Mouse (Mus musculus) left cerebral cortex, adult 18-20 months (tissue): ENCODE measurements around the gene Cdk19. TPM values are rescaled to one million over a fixed set of nuclear protein-coding genes. Genes with fewer than 3 reads are reported as not detected.
"Not testable (repeated sequence)": the region's sequence is repeated elsewhere in the genome, so short reads cannot be mapped to it uniquely, and the experiment has no call there.

Source experiments
- DNase-seq, 2 experiments: peaks; one replicate each; pipeline ENCODE4 v3.0.0; 2021 to 2022; ENCODE audit warnings: low spot score in 2 of 2, mixed read lengths in 1 of 2
- total RNA-seq, 2 experiments: library from RNA; stranded (reverse); gene quantifications; 2 replicates each; pipeline ENCODE4 v1.2.3; 2021

The Cdk19 gene
- total RNA-seq, 2 experiments from 2014 or later: 47.5 to 49.0 TPM

DNA sequence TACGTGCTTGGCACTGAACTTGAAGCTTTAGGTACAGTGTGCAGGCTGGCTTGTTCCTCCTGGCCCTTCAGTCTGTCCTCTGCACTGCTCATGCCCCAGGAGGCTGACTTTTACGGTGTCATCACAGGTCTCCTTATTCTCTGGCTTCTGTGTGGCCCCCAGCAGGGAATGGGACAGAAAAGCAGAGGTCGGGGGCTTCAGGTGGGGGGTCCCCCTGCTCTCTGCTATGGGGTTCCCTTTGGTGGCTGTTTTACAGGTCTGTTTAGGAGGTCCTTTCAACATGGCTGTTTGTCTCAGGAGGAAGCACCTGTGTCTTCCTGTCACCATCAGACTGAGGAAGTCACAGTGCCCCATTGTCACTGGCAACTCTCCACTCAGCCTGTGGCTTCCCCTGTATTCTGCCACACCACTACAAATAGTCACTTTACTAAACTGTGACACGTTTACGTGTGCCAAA lies 175.9 kb downstream of the Cdk19 start:
- DNase-seq: no peak

DNA sequence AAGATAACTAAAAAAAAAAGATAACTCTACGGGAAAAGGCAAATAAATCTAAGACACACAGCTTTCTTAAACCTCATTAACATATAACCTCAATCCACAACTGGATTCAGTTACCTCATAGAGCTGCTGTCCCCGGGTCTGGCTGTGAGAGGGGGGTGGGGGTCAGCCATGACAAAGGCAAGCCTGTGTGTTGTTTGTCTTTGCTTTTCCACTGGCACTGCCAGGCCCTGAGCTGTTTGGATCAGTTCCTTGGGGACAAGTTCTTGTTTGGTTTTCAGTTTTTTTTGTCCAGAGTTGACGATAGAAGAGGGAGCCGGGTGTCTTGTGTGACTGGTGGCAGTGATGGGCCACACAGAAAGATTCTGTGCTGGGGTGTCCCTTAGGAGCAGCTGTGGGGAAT lies 177.1 kb downstream of the Cdk19 start:
- DNase-seq: peak in 1 of 2 experiments; percentile 35

GRCm38 (mm10) chr10:40519586-40519985 lies 180.2 kb downstream of the Cdk19 start:
- peak; percentile 36 to 53 for DNase-seq

- peak in 1 of 2 experiments; percentile 11 for DNase-seq
Measured at GRCm38 (mm10) chr10:40521579-40521978, 182.2 kb downstream of the Cdk19 start.

GRCm38 (mm10) chr10:40523312-40523975 lies 184.1 kb downstream of the Cdk19 start:
- no peak for DNase-seq

- no peak for DNase-seq
Measured at GRCm38 (mm10) chr10:40524032-40524806, 184.9 kb downstream of the Cdk19 start.

DNA sequence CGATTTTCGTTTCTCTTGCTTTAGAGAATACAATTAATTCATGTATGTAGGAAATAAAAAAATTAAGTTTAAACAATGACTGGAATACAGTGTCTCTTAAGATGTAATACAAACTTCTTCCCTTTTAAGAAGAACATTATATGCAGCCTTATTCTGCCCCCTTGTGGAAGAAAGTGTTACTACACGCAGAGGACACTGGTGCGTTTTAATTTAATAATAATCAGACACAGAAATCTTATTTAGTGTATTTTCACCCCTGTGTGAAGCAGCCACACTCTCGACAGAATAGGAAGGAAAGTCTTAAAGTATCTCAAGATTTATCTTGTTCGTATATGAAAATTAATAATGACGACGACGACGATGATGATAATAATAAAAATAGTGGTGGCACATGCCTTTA lies 185.6 kb downstream of the Cdk19 start:
- DNase-seq: peak; percentile 28 to 73

DNA sequence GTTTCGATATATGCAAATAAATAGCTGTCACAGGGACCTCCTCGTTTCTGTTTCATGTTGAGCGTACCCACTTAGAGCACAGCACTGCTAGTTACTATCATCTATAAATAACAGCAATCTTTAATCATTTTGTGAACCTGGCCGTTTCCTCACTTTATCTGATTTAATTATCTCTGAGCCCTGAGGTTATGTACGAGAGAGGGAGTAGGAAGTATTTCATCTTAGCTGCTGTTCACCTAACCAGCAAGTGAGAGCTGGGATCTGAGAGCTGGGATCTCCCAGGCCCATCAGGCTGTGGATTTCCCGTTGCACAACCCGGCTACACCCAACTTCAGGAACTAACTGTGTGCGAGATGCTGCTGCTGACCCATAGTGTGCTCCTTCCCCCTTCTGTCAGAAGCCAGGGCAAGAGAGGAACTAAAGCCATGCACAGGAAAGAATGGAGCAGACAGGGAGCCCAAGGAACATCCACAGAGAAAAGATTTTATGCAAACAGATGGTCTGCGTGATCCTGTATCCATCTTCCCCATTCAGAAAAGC lies 186.3 kb downstream of the Cdk19 start:
- no peak for DNase-seq

GRCm38 (mm10) chr10:40526301-40526761 lies 187.0 kb downstream of the Cdk19 start:
- no peak for DNase-seq

DNA sequence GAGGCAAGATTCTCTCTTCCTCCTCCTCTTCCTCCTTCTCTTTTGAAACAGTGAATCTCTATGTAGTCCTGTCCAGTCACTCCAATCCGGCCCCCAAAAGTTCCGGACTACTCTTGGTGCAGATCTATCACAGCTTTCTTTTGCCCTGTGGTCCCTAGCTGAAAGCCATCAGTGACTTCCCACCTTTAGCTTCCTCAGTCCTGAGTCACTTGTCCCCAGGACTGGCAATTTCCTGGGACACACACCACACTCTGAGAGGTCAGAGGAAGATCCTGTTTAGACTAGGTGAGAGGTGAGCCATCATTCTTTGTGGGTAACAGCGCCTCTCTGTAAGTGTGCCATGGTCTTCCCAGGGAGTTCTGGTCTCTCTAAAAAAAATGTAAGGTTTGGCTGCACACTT lies 187.6 kb downstream of the Cdk19 start:
- no peak for DNase-seq

- DNase-seq: no peak
Measured at GRCm38 (mm10) chr10:40527573-40527972, 188.2 kb downstream of the Cdk19 start.

DNA sequence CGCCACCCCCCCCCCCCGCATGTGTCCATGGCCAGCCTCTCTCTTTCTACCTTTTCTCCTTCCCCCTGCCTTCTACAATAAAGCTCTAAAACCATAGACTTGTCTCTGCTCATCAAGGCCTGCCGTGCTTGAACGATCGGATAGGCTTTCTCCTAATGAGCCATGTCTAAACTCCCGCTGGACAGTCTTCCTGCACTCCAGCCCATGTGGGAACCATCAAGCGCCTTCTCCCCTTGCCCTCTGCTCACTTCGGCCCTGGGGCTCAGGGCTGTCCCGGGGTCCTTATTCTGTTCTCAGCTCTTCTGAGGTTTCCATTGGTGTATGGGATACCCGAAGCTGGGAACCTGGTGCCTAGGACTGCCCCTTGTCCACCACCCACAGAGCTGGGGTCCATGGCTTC lies 189.3 kb downstream of the Cdk19 start:
- no peak for DNase-seq

DNA sequence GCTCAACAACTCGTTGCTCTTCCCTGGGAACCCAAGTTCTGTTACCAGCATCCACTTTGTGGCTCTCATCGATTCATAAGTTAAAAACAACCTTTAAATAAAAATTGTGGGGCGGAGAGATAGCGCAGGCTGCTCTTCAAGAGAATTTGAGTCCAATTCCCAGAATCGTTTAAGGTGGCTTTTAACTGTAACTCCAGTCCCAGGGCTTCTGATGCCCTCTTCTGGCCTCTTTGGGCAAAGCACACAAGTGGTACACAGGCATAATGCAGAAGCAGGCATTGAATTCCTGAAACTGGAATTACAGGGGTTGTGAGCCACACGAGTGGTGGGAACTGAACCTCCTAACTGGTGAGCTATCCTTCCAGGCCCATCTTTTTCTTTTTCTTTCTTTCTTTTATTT lies 190.3 kb downstream of the Cdk19 start:
- peak; percentile 39 to 50 for DNase-seq

DNA sequence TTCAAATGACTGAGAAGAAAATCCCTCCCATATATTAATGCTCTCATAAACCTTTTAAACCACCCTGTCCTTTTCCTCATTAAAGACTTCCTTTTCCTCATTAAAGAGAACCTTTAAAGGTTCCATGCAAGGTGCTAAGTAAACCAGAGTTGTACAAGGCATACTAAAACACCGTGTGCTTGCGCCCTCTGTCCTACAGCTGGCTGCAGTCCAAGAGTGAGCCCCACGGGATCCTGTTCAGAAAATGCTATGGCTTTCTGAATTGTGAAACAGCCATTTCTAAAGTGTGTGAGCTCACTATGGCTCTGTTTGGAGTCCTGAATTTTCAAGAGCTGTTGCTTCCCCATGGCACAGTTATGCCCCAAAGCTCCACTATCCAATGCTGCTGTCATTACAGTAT lies 191.3 kb downstream of the Cdk19 start:
- no peak for DNase-seq

- DNase-seq: not testable (repeated sequence)
Measured at GRCm38 (mm10) chr10:40532586-40532985, 193.2 kb downstream of the Cdk19 start.

Other genes with a start within 250 kb of the Cdk19 start
- 1 to 10 TPM; 3.2 to 4.1 TPM for gene Slc16a10, start 197.3 kb upstream of the Cdk19 start, total RNA-seq
- gene Rpf2, start 92.5 kb upstream of the Cdk19 start, total RNA-seq: 10 to 100 TPM; 18.2 to 18.4 TPM
- gene Gtf3c6, start 81.5 kb upstream of the Cdk19 start, total RNA-seq: 10 to 100 TPM; 19.5 to 20.7 TPM
- 10 to 100 TPM; 88.6 to 92.4 TPM for gene Amd1, start 37.4 kb upstream of the Cdk19 start, total RNA-seq
- gene Slc22a16, start 230.8 kb downstream of the Cdk19 start, total RNA-seq: not detected